Mouse (Mus musculus): ENCODE results near the gene Cenpx.

DNA sequence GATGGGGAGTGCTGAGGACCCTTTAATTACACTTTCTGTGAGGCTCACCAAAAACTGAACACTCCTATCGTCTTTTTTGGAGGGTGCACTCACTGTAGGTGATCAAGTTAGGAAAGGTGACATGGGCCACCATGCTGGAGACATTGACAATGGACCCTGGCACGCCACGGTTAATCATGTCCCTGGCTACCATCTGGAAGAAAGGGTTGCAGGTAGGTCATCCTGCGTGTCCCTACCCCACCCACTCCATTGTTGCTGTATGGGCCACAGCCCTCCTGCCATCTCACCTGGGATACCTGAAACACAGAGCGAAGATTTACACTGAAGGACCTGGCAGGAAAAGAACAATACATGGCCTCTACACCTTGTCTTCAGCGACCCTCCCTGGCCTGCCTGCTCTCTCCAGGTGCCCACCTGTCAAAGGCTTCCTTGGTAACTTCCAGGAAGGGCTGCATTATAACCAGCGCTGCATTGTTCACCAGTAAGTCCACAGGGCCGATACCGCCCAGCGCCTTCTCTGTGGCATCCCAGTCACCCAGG, 16.9 kb upstream of the Cenpx start:
- no peak for TF ChIP-seq CEBPB (IDR thresholded peaks at IDR 0.05; ENCODE audit: low read depth)
- TF ChIP-seq CTCF (IDR thresholded peaks at IDR 0.05; ENCODE audit: control insufficient read depth, insufficient read depth, insufficient read length) = no peak
- TF ChIP-seq MYOG (IDR thresholded peaks at IDR 0.05; ENCODE audit: control insufficient read depth, extremely low read depth, insufficient read length) = no peak
- TF ChIP-seq MAX (IDR thresholded peaks at IDR 0.05) = no peak
- TF ChIP-seq FOSL1 (IDR thresholded peaks at IDR 0.05; ENCODE audit: insufficient read depth, low read length, poor library complexity, severe bottlenecking) = no peak
- no peak for TF ChIP-seq MYOD1 (IDR thresholded peaks at IDR 0.05; ENCODE audit: control insufficient read depth, insufficient read length, low read depth)
- TF ChIP-seq USF1 (IDR thresholded peaks at IDR 0.05; ENCODE audit: low read depth) = no peak
